Mouse (Mus musculus) midbrain, embryonic 14.5 days (tissue): ENCODE results near the gene Upk2. TPM values are rescaled to one million over a fixed set of nuclear protein-coding genes. Genes with fewer than 3 reads are reported as not detected.

Source experiments
- ATAC-seq: fragments of 200-750 bp; cut with Nextera tagmentation; 2 replicates; pipeline ENCODE4 v1.8.0; 2017; ENCODE audit warnings: moderate number of reproducible peaks, moderate library complexity; ENCODE audit not compliant: low FRiP score, low TSS enrichment
- DNase-seq: peaks from one replicate; pipeline ENCODE4 v3.0.0-alpha.2; 2015
- H3K27ac ChIP-seq: fragments of 300-500 bp; sonication (generic); replicated peaks from 2 replicates; pipeline ENCODE4 v1.5.1; 2014; ENCODE audit warnings: mild to moderate bottlenecking, low read depth, low read length, moderate library complexity
- H3K27me3 ChIP-seq: fragments of 300-500 bp; sonication (generic); 2 replicates; pipeline ENCODE4 v1.6.1; 2014; ENCODE audit warnings: low read length, control low read depth, mixed read lengths; ENCODE audit not compliant: control insufficient read depth, insufficient read depth
- H3K36me3 ChIP-seq: fragments of 300-500 bp; sonication (generic); 2 replicates; pipeline ENCODE4 v1.6.1; 2014; ENCODE audit warnings: low read length, control low read depth; ENCODE audit not compliant: control insufficient read depth, insufficient read depth
- H3K4me1 ChIP-seq: fragments of 300-500 bp; sonication (generic); 2 replicates; pipeline ENCODE4 v1.6.1; 2014; ENCODE audit warnings: mild to moderate bottlenecking, antibody characterized with exemption, low read length, control low read depth; ENCODE audit not compliant: control insufficient read depth, insufficient read depth
- H3K4me2 ChIP-seq: fragments of 300-500 bp; sonication (generic); 2 replicates; pipeline ENCODE4 v1.6.1; 2014; ENCODE audit warnings: mild to moderate bottlenecking, low read length, moderate library complexity
- H3K4me3 ChIP-seq: fragments of 300-500 bp; sonication (generic); replicated peaks from 2 replicates; pipeline ENCODE4 v1.5.1; 2014; ENCODE audit warnings: low read depth, low read length
- H3K9ac ChIP-seq: fragments of 300-500 bp; sonication (generic); replicated peaks from 2 replicates; pipeline ENCODE4 v1.6.1; 2014; ENCODE audit warnings: mild to moderate bottlenecking, low read length, moderate library complexity
- H3K9me3 ChIP-seq: fragments of 300-500 bp; sonication (generic); 2 replicates; pipeline ENCODE4 v1.6.1; 2016; ENCODE audit warnings: low read length, control low read depth, mixed read lengths; ENCODE audit not compliant: control insufficient read depth
- WGBS: fragments of 180-500 bp; shearing (Covaris S2); extraction: QIAGEN DNeasy Blood & Tissue Kit; methylation state at CpG from one replicate; pipeline ENCODE4 v1.1.7; 2014; 5-methylcytosine and 5-hydroxymethylcytosine counted together
- polyA plus RNA-seq: library from polyadenylated mRNA; unstranded; fragments of >200 nt; fragmentation: Nextera tagmentation; extraction: Ambion mirVana; gene quantifications from 2 replicates; pipeline ENCODE4 v1.2.1, GENCODE M21; 2014

Upk2 gene
- not detected in 2 replicates for polyA plus RNA-seq

DNA sequence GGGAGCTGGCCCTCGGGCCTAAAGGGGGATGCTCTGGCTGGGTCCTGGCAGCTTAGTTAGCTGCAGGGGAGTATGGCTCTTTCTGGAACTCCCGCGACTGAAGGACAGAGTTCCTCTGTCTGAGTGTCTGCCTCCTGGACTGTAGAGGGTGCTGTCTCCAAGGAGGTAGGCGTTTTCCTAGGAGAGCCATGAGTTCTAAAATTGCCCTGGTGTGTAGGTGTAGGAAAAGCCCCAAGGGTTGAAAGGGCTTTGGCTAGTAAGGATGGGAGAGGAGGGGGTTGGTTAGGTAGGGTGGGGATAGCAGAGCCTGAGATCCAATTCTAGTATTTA is at the start of gene Upk2:
Gene Upk2, minus strand, starts transcription at position 86 of the 330 bp plus-strand sequence.
- DNase-seq (peak; percentile 21), ATAC-seq (no peak)
- no peak within 1 kb of the TSS for H3K4me2 ChIP-seq
- H3K9ac ChIP-seq = 0 out of 2 replicates have a peak within 1 kb of the TSS, but pooled peaks have one; percentile 0
- no peak within 1 kb of the TSS for H3K4me3 ChIP-seq
- no peak within 1 kb of the TSS for H3K27ac ChIP-seq
- H3K36me3 ChIP-seq = no peaks in the 10 kb centered on the region
- no peaks in the 10 kb centered on the region for H3K9me3 ChIP-seq
- peaks cover 32% of the 10 kb centered on the region for H3K4me1 ChIP-seq
- no peaks in the 10 kb centered on the region for H3K27me3 ChIP-seq
- 25% methylated on average over 4 of the region's 4 CpGs for WGBS

- WGBS = 3% methylated on average over 4 of the region's 4 CpGs
- no peak overlapping the region for H3K4me2 ChIP-seq
- H3K9me3 ChIP-seq = no peaks in the 10 kb centered on the region
- no peak overlapping the region for H3K27ac ChIP-seq
- H3K4me1 ChIP-seq = peaks cover 37% of the 10 kb centered on the region
- DNase-seq (peak; percentile 92), ATAC-seq (no peak)
- no peak overlapping the region for H3K9ac ChIP-seq
- peaks cover 35% of the 10 kb centered on the region for H3K36me3 ChIP-seq
- H3K4me3 ChIP-seq = no peak overlapping the region
- H3K27me3 ChIP-seq = no peaks in the 10 kb centered on the region
Measured at GRCm38 (mm10) chr9:44502006-44502405, 47.2 kb upstream of the Upk2 start.

DNA sequence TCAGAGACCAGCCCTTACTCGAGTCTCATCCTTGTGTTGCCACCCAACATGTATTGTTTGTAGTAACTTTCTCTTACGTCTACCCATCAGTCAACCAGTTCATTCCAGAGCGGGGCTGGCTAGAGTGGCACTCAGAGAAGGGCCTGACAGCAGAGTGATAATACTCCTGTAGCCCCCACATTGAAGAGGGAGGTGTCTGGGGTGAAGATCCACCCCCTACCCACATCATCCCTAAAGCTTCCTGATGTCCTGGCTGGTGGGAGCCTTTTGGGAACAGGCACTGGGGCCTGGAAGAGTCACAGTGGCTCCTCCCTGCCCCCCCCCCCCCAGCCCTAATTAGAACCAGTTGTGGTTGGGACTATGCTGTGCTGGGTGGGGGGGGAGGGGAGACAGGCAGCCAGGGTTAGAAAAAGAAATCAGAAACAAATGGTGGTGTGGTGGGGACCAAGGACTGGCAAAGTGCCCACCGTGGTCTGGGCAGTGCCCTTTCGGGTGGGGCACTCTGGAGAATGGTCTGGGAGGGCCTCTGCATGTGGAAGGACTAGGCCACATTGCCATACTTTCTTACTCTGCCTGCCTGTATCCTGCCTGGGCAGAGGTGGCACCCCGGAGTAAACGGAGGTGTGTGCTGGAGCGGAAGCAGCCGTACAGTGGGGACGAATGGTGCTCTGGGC is 46.6 kb upstream of the Upk2 start:
- Histone ChIP-seq H3K4me1 (peaks cover 44% of the 10 kb centered on the region), H3K4me2 (no peak overlapping the region), H3K36me3 (peaks cover 28% of the 10 kb centered on the region), H3K9ac (no peak overlapping the region), H3K27ac (no peak overlapping the region), H3K27me3 (no peaks in the 10 kb centered on the region), H3K4me3 (no peak overlapping the region), H3K9me3 (no peaks in the 10 kb centered on the region)
- no peak for ATAC-seq
- DNase-seq = no peak
- WGBS = 57% methylated on average over 10 of the region's 10 CpGs

DNA sequence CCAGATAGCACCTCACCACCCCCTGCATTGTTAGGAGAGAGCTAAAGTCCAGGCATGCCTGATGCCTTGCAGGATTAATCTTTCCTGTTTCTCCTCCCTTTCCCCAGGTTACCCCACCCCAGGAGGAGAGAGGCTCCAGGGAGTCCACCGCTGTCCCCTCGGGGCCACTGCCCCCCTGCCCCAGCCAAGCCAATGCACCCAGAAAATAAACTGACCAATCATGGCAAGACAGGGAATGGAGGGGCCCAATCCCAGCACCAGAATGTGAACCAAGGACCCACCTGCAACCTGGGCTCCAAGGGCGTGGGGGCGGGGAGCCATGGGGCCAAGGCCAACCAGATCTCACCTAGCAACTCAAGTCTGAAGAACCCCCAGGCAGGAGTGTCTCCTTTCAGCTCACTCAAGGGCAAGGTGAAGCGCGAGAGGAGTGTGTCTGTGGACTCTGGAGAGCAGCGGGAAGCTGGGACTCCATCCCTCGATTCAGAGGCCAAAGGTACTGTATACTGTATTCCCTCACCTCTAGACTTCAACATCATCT is 45.9 kb upstream of the Upk2 start:
- no peak overlapping the region for H3K4me3 ChIP-seq
- H3K4me1 ChIP-seq = peaks cover 45% of the 10 kb centered on the region
- peak overlapping the region; percentile 82 for H3K4me2 ChIP-seq
- WGBS = 52% methylated on average over 8 of the region's 8 CpGs
- peak overlapping the region; percentile 61; the same call in 1 of the 2 replicates for H3K9ac ChIP-seq
- peaks cover 22% of the 10 kb centered on the region for H3K36me3 ChIP-seq
- H3K27me3 ChIP-seq = no peaks in the 10 kb centered on the region
- no peaks in the 10 kb centered on the region for H3K9me3 ChIP-seq
- peak overlapping the region; percentile 89 for H3K27ac ChIP-seq
- no peak for DNase-seq
- ATAC-seq = no peak

DNA sequence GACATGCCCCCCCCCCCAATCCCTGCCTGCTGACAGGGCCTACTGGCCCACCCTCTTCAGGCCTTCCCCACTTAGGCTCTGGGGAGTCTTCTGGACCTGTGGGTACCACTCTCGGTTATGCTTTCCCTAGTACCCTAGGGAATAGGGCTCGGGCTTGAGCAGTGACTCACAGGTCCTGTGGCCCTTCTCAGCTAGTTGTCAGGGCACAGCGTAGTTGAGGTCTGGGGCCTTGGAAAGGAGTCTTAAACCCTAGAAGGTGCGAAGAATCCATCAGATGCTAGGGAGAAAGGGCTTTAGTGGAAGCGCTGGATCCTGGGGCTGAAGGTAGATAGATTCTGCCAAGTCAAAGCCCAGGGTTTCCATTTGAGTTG is 45.4 kb upstream of the Upk2 start:
- no peaks in the 10 kb centered on the region for H3K27me3 ChIP-seq
- no peak for ATAC-seq
- peak overlapping the region; percentile 82 for H3K4me2 ChIP-seq
- peak overlapping the region; percentile 89 for H3K27ac ChIP-seq
- H3K36me3 ChIP-seq = peaks cover 18% of the 10 kb centered on the region
- DNase-seq = no peak
- H3K4me1 ChIP-seq = peaks cover 45% of the 10 kb centered on the region
- H3K4me3 ChIP-seq = peak overlapping the region; percentile 34; the same call in 1 of the 2 replicates
- no peaks in the 10 kb centered on the region for H3K9me3 ChIP-seq
- H3K9ac ChIP-seq = peak overlapping the region; percentile 61
- WGBS = 28% methylated on average over 5 of the region's 5 CpGs

- peak overlapping the region; percentile 89 for H3K27ac ChIP-seq
- ATAC-seq = peak; percentile 12
- no peaks in the 10 kb centered on the region for H3K27me3 ChIP-seq
- peaks cover 48% of the 10 kb centered on the region for H3K4me1 ChIP-seq
- DNase-seq = peak; percentile 85
- WGBS = 3% methylated on average over 20 of the region's 20 CpGs
- peaks cover 14% of the 10 kb centered on the region for H3K36me3 ChIP-seq
- H3K9me3 ChIP-seq = no peaks in the 10 kb centered on the region
- H3K9ac ChIP-seq = peak overlapping the region; percentile 61
- H3K4me3 ChIP-seq = peak overlapping the region; percentile 34
- H3K4me2 ChIP-seq = peak overlapping the region; percentile 82
Measured at GRCm38 (mm10) chr9:44499356-44500162, 44.8 kb upstream of the Upk2 start.

GRCm38 (mm10) chr9:44498421-44499355 is 43.9 kb upstream of the Upk2 start:
- WGBS = 0% methylated on average over 58 of the region's 59 CpGs

More at GRCm38 (mm10) chr9:44498421-44499355, 43.9 kb upstream of the Upk2 start:
- ATAC-seq = peak; percentile 78
- peak overlapping the region; percentile 89 for H3K27ac ChIP-seq
- H3K4me3 ChIP-seq = peak overlapping the region; percentile 34
- peaks cover 57% of the 10 kb centered on the region for H3K4me1 ChIP-seq
- peak overlapping the region; percentile 82 for H3K4me2 ChIP-seq
- H3K27me3 ChIP-seq = no peaks in the 10 kb centered on the region
- peak overlapping the region; percentile 61 for H3K9ac ChIP-seq
- peak; percentile 82 for DNase-seq
- no peaks in the 10 kb centered on the region for H3K9me3 ChIP-seq
- H3K36me3 ChIP-seq = peaks cover 8% of the 10 kb centered on the region; the same call in 1 of the 2 replicates
